Mouse (Mus musculus) brain, embryonic 14.5 days (tissue): ENCODE data around the gene Dbr1. TPM values are rescaled to one million over a fixed set of nuclear protein-coding genes. Genes with fewer than 3 reads are reported as not detected.
A peak's percentile ranks its signal among the peaks of the same experiment; 100 is the strongest.
"Not testable (repeated sequence)": the region's sequence is repeated elsewhere in the genome, so short reads cannot be mapped to it uniquely, and the experiment has no call there.

Experiments used
- DNase-seq: peaks from one replicate; pipeline ENCODE4 v3.0.0-alpha.2; 2011; ENCODE audit warnings: low read depth
- CTCF ChIP-seq: fragments of 200-500 bp; IDR thresholded peaks from 2 replicates; pipeline ENCODE4 v1.5.1; 2012; ENCODE audit warnings: inconsistent platforms, mild to moderate bottlenecking, moderate library complexity, borderline replicate concordance; ENCODE audit not compliant: insufficient read depth, insufficient read length; ENCODE audit errors: extremely low read depth
- POLR2A ChIP-seq: fragments of 200-500 bp; IDR thresholded peaks from 2 replicates; pipeline ENCODE4 v1.6.1; 2012; ENCODE audit warnings: mild to moderate bottlenecking, inconsistent platforms, borderline replicate concordance; ENCODE audit not compliant: poor library complexity, insufficient read depth, insufficient read length, severe bottlenecking; ENCODE audit errors: extremely low read depth
- polyA plus RNA-seq: library from polyadenylated mRNA; depleted of rRNA; stranded (reverse); fragments of >200 nt; gene quantifications from 2 replicates; pipeline ENCODE4 v1.2.3, GENCODE M21; 2012

The Dbr1 gene
- polyA plus RNA-seq, 1 experiment = 18.0 TPM

- DNase-seq = peak; percentile 19
- TF ChIP-seq POLR2A (no peak), CTCF (no peak)
Observed at GRCm38 (mm10) chr9:99563714-99564113, 11.9 kb upstream of the Dbr1 start.

- DNase-seq = peak; percentile 63
- no peak for TF ChIP-seq CTCF
- TF ChIP-seq POLR2A = no peak
Observed at GRCm38 (mm10) chr9:99568023-99568346, 7.6 kb upstream of the Dbr1 start.

GRCm38 (mm10) chr9:99568347-99569070 is 7.1 kb upstream of the Dbr1 start, which contains the start of gene Armc8:
Armc8 (minus strand) TSS chr9:99568899.
- TF ChIP-seq POLR2A (peak; percentile 63; the same call in 1 of the 2 replicates), CTCF (no peak)
- DNase-seq = peak; percentile 95

GRCm38 (mm10) chr9:99569071-99569397 is 6.6 kb upstream of the Dbr1 start:
- TF ChIP-seq POLR2A = no peak
- TF ChIP-seq CTCF = no peak

GRCm38 (mm10) chr9:99580655-99581054 is 5.1 kb downstream of the Dbr1 start:
- TF ChIP-seq CTCF (peak; percentile 56; the same call in 1 of the 2 replicates), POLR2A (no peak)
- DNase-seq = peak; percentile 80

More at GRCm38 (mm10) chr9:99569071-99569397, 6.6 kb upstream of the Dbr1 start:
- DNase-seq = no peak

- DNase-seq = peak; percentile 55
- TF ChIP-seq POLR2A (no peak), CTCF (peak; percentile 85; the same call in 1 of the 2 replicates)
Observed at GRCm38 (mm10) chr9:99587505-99588202, 12.1 kb downstream of the Dbr1 start.

GRCm38 (mm10) chr9:99591144-99591543 is 15.5 kb downstream of the Dbr1 start:
- DNase-seq = no peak
- TF ChIP-seq POLR2A = no peak
- TF ChIP-seq CTCF = no peak

GRCm38 (mm10) chr9:99599127-99599526 is 23.5 kb downstream of the Dbr1 start:
- DNase-seq = not testable (repeated sequence)

- no peak for DNase-seq
- TF ChIP-seq POLR2A (no peak), CTCF (no peak)
Observed at GRCm38 (mm10) chr9:99603566-99603965, 28.0 kb downstream of the Dbr1 start.

- no peak for DNase-seq
- TF ChIP-seq CTCF = no peak
- no peak for TF ChIP-seq POLR2A
Observed at GRCm38 (mm10) chr9:99612202-99612601, 36.6 kb downstream of the Dbr1 start, which contains the start of gene A4gnt. A4gnt (plus strand) TSS chr9:99612502.

GRCm38 (mm10) chr9:99619688-99620087 is 44.1 kb downstream of the Dbr1 start:
- no peak for DNase-seq

GRCm38 (mm10) chr9:99620196-99620595 is 44.6 kb downstream of the Dbr1 start:
- TF ChIP-seq POLR2A (no peak), CTCF (no peak)
- no peak for DNase-seq

More at GRCm38 (mm10) chr9:99619688-99620087, 44.1 kb downstream of the Dbr1 start:
- TF ChIP-seq POLR2A (no peak), CTCF (no peak)
